Mouse (Mus musculus) urinary bladder, postnatal 10 days (tissue): ENCODE data around the gene Lrrc46.

ENCODE experiments used
- DNase-seq: peaks from one replicate; pipeline ENCODE4 v3.0.0; 2022; ENCODE audit warnings: low spot score

Gene Lrrc46

GRCm38 (mm10) chr11:97013121-97013670, 28.0 kb downstream of the Lrrc46 start, which contains the start of gene Sp6:
Sp6 (plus strand) TSS chr11:97013394.
- DNase-seq, result no peak

GRCm38 (mm10) chr11:97009198-97009790, 31.9 kb downstream of the Lrrc46 start:
- DNase-seq, result no peak

- DNase-seq, result no peak
These were observed 34.0 kb downstream of the Lrrc46 start for GRCm38 (mm10) chr11:97007093-97007794.

- no peak for DNase-seq
These were observed 38.0 kb downstream of the Lrrc46 start for GRCm38 (mm10) chr11:97003170-97003569.

GRCm38 (mm10) chr11:96997380-96997956, 43.7 kb downstream of the Lrrc46 start:
- no peak for DNase-seq

- DNase-seq, result no peak
These were observed 44.3 kb downstream of the Lrrc46 start for GRCm38 (mm10) chr11:96996773-96997379.

GRCm38 (mm10) chr11:96995836-96996772, 45.1 kb downstream of the Lrrc46 start:
- DNase-seq, result no peak

- no peak for DNase-seq
These were observed 46.2 kb downstream of the Lrrc46 start for GRCm38 (mm10) chr11:96995031-96995430.

- DNase-seq, result no peak
These were observed 48.4 kb downstream of the Lrrc46 start for GRCm38 (mm10) chr11:96992722-96993311.

- DNase-seq, result no peak
These were observed 49.7 kb downstream of the Lrrc46 start for GRCm38 (mm10) chr11:96991501-96991900.

GRCm38 (mm10) chr11:96987873-96988655, 53.1 kb downstream of the Lrrc46 start:
- no peak for DNase-seq

GRCm38 (mm10) chr11:96986463-96986862, 54.7 kb downstream of the Lrrc46 start:
- DNase-seq, result no peak

- no peak for DNase-seq
These were observed 56.3 kb downstream of the Lrrc46 start for GRCm38 (mm10) chr11:96984903-96985302.
